Mouse (Mus musculus): ENCODE measurements around the gene Dexi. TPM values are rescaled to one million over a fixed set of nuclear protein-coding genes. Genes with fewer than 3 reads are reported as not detected.

Dexi gene
- total and polyA plus RNA-seq, 3 experiments = 9.3 to 17.8 TPM; not detected in 1

DNA sequence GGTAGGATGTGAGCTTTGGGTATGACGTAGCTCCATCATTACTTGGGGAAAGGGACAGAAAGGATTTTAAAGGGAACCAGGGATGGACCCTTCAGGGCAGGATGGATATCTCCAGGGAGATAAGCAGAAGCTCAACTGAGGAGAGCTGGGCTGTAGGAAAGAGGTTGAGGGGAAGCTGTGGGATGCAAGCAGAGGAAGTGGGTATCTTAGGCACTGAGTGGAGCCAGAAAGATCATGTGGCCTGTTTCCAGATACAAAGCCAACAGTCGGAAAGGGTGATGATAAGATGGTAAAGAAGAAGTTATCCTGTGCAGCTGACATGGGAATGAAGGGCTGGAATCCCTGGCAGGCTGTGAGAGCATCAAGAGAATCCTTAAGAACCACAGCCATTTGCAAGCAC lies 81.7 kb downstream of the Dexi start:
- H3K9me3 ChIP-seq (replicated peaks; ENCODE audit: insufficient read depth, low read length) = no peaks in the 10 kb centered on the region
- H3K4me1 ChIP-seq (ENCODE audit: control insufficient read depth in 1 of 2, insufficient read depth in 2 of 2, low read length in 2 of 2) = no peaks in the 10 kb centered on the region
- DNase-seq (ENCODE audit: low read depth, low spot score) = no peak
- H3K9ac ChIP-seq (ENCODE audit: control insufficient read depth, low read depth, low read length, poor library complexity, severe bottlenecking) = no peak overlapping the region
- TF ChIP-seq POLR2AphosphoS2 (IDR thresholded peaks at IDR 0.05; ENCODE audit: low read length) = no peak
- TF ChIP-seq MYC (IDR thresholded peaks at IDR 0.05; ENCODE audit: low read depth, low read length) = no peak
- no peak for TF ChIP-seq TCF12 (IDR thresholded peaks at IDR 0.05; ENCODE audit: low read depth, low read length)
- TF ChIP-seq TBP (IDR thresholded peaks at IDR 0.05; ENCODE audit: low read depth, low read length) = no peak
- no peak for TF ChIP-seq JUND (IDR thresholded peaks at IDR 0.05; ENCODE audit: low read depth, low read length)
- TF ChIP-seq SMC3 (IDR thresholded peaks at IDR 0.05; ENCODE audit: low read depth, low read length) = no peak
- no peak for TF ChIP-seq MYB (IDR thresholded peaks at IDR 0.05; ENCODE audit: low read depth, low read length)
- no peak for TF ChIP-seq CHD1 (IDR thresholded peaks at IDR 0.05; ENCODE audit: low read depth, low read length)
- no peak for TF ChIP-seq CHD2 (IDR thresholded peaks at IDR 0.05; ENCODE audit: low read length)
- no peak for TF ChIP-seq GATA1 (IDR thresholded peaks at IDR 0.05; ENCODE audit: low read depth, low read length)
- no peak overlapping the region for H3K27ac ChIP-seq (ENCODE audit: control insufficient read depth, low read depth, low read length)
- no peak overlapping the region for H3K4me3 ChIP-seq (ENCODE audit: control insufficient read depth in 1 of 2, insufficient read depth in 1 of 2, low read depth in 2 of 2, low read length in 2 of 2)
- H3K27me3 ChIP-seq (ENCODE audit: control insufficient read depth in 1 of 2, insufficient read depth in 2 of 2, low read length in 2 of 2) = peaks cover 0 to 3% of the 10 kb centered on the region in 2 experiments; a peak in 2 of 4 replicates
- no peaks in the 10 kb centered on the region for H3K36me3 ChIP-seq (ENCODE audit: control insufficient read depth in 1 of 2, insufficient read depth in 2 of 2, low read length in 2 of 2)
- no peaks in the 10 kb centered on the region for H3K79me2 ChIP-seq (ENCODE audit: control insufficient read depth, insufficient read depth, low read length, poor library complexity)

DNA sequence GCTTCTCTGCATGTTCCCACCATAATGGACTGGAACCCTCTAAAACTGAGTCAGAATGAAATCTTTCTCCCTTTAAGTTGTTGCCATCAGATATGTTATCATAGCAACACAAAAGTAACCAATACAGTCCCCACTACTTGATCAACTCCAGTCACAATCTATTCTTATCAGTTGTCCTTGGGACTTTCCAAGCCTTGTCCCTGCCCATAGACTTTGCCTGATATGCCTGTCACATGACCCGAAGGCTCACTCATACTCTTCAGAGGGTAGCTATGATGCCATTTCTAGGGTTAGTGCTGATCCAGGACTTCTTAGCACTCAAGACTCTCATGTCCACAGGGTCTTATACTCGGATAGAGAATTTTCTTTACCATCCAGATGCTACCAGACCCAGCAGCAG lies 82.7 kb downstream of the Dexi start:
- TF ChIP-seq POLR2AphosphoS2 (IDR thresholded peaks at IDR 0.05; ENCODE audit: low read length) = no peak
- TF ChIP-seq EP300 (IDR thresholded peaks at IDR 0.05; ENCODE audit: low read depth in 1 of 2, low read length in 2 of 2) = no peak
- TF ChIP-seq NELFE (IDR thresholded peaks at IDR 0.05; ENCODE audit: low read depth, low read length) = no peak
- TF ChIP-seq MAX (IDR thresholded peaks at IDR 0.05; ENCODE audit: low read length) = no peak
- no peak for TF ChIP-seq CHD2 (IDR thresholded peaks at IDR 0.05; ENCODE audit: low read length)
- TF ChIP-seq USF1 (IDR thresholded peaks at IDR 0.05; ENCODE audit: low read depth, low read length) = no peak
- no peak for TF ChIP-seq CHD1 (IDR thresholded peaks at IDR 0.05; ENCODE audit: low read depth, low read length)
- TF ChIP-seq RAD21 (IDR thresholded peaks at IDR 0.05; ENCODE audit: low read depth, low read length) = no peak
- TF ChIP-seq NRF1 (IDR thresholded peaks at IDR 0.05; ENCODE audit: insufficient read depth, low read depth, low read length, poor library complexity, severe bottlenecking) = no peak
- no peak for TF ChIP-seq POLR2A (IDR thresholded peaks at IDR 0.05; ENCODE audit: control insufficient read depth in 1 of 2, insufficient read depth in 1 of 2, low read depth in 1 of 2, low read length in 2 of 2, poor library complexity in 1 of 2)
- TF ChIP-seq ZKSCAN1 (IDR thresholded peaks at IDR 0.05; ENCODE audit: low read depth, low read length) = no peak
- no peak for TF ChIP-seq TAL1 (IDR thresholded peaks at IDR 0.05; ENCODE audit: low read length)
- TF ChIP-seq MAZ (IDR thresholded peaks at IDR 0.05; ENCODE audit: low read depth, low read length) = no peak
- no peak for TF ChIP-seq SIN3A (IDR thresholded peaks at IDR 0.05; ENCODE audit: low read length)
- no peak for TF ChIP-seq SMC3 (IDR thresholded peaks at IDR 0.05; ENCODE audit: low read depth, low read length)
- no peak for TF ChIP-seq RCOR1 (IDR thresholded peaks at IDR 0.05; ENCODE audit: low read depth, low read length)
- TF ChIP-seq USF2 (IDR thresholded peaks at IDR 0.05; ENCODE audit: borderline replicate concordance in 1 of 2, insufficient read depth in 1 of 2, low read depth in 1 of 2, low read length in 2 of 2) = no peak
- TF ChIP-seq UBTF (IDR thresholded peaks at IDR 0.05; ENCODE audit: borderline replicate concordance, insufficient read depth, low read depth, low read length) = no peak
- TF ChIP-seq JUND (IDR thresholded peaks at IDR 0.05; ENCODE audit: low read depth, low read length) = no peak
- TF ChIP-seq HCFC1 (IDR thresholded peaks at IDR 0.05; ENCODE audit: low read depth, low read length) = no peak
- no peak for DNase-seq (ENCODE audit: low read depth, low spot score)
- Histone ChIP-seq H3K9ac (ENCODE audit: control insufficient read depth, low read depth, low read length, poor library complexity, severe bottlenecking) (no peak overlapping the region), H3K79me2 (ENCODE audit: control insufficient read depth, insufficient read depth, low read length, poor library complexity) (no peaks in the 10 kb centered on the region), H3K4me3 (ENCODE audit: control insufficient read depth in 1 of 2, insufficient read depth in 1 of 2, low read depth in 2 of 2, low read length in 2 of 2) (no peak overlapping the region), H3K27ac (ENCODE audit: control insufficient read depth, low read depth, low read length) (no peak overlapping the region), H3K9me3 (replicated peaks; ENCODE audit: insufficient read depth, low read length) (no peaks in the 10 kb centered on the region), H3K27me3 (ENCODE audit: control insufficient read depth in 1 of 2, insufficient read depth in 2 of 2, low read length in 2 of 2) (peaks cover 0 to 3% of the 10 kb centered on the region in 2 experiments; a peak in 2 of 4 replicates), H3K36me3 (ENCODE audit: control insufficient read depth in 1 of 2, insufficient read depth in 2 of 2, low read length in 2 of 2) (no peaks in the 10 kb centered on the region), H3K4me1 (ENCODE audit: control insufficient read depth in 1 of 2, insufficient read depth in 2 of 2, low read length in 2 of 2) (no peaks in the 10 kb centered on the region)
